Mouse (Mus musculus): ENCODE measurements around the gene Tef.

Tef gene

GRCm38 (mm10) chr15:81802001-81802890, at the start of gene Tef:
Gene Tef (plus strand): TSS chr15:81802421.
- DNase-seq, result peak; percentile 100

DNA sequence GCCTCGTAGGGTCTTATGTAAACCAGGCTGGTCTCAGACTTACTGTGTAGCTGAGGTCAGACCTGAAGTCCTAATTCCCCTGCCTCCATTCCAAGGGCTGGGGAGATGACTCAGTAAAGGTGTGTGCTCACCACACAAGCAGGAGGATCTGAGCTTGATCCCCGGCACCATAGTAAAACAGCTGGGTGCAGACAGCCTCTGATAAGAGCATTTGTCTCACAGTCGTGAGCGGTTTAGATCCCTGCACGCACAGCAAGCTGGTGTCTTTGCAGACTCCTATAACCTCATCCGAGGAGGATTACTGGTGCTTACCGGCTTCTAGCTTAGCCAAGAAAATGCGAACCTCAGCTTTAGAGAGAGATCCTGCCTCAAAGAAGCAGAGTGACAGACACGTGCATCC, 48.6 kb upstream of the Tef start:
- DNase-seq, result no peak

GRCm38 (mm10) chr15:81758701-81759100, 43.5 kb upstream of the Tef start:
- peak; percentile 66 to 69 for DNase-seq

GRCm38 (mm10) chr15:81759542-81759941, 42.7 kb upstream of the Tef start:
- no peak for DNase-seq

- no peak for DNase-seq
Observed at GRCm38 (mm10) chr15:81760361-81761079, 41.7 kb upstream of the Tef start.

GRCm38 (mm10) chr15:81761381-81761780, 40.8 kb upstream of the Tef start:
- no peak for DNase-seq

DNA sequence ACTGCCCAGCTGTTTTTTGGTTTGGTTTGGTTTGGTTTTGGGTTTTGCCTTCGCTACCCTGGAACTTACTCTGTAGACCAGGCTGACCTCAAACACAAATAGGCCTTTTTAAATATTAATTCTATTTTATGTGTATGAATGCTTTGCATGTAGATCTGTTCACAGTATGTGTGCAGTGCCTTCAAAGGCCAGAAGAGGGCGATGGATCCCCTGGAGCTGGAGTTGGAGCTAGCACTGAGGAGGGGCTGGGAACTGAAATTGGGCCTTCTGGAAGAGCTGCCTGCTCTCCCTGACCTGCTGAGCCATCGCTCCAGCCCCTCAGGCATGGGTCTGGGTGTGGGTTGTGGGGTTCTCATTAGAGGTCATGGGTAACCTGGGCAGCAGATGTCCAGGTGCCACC, 40.3 kb upstream of the Tef start:
- DNase-seq, result no peak

- DNase-seq, result no peak
Observed at GRCm38 (mm10) chr15:81764573-81764972, 37.6 kb upstream of the Tef start.

GRCm38 (mm10) chr15:81765651-81766050, 36.6 kb upstream of the Tef start:
- DNase-seq, result no peak

- DNase-seq, result no peak
Observed at GRCm38 (mm10) chr15:81766439-81766838, 35.8 kb upstream of the Tef start.

- DNase-seq, result no peak
Observed at GRCm38 (mm10) chr15:81769037-81769436, 33.2 kb upstream of the Tef start.

DNA sequence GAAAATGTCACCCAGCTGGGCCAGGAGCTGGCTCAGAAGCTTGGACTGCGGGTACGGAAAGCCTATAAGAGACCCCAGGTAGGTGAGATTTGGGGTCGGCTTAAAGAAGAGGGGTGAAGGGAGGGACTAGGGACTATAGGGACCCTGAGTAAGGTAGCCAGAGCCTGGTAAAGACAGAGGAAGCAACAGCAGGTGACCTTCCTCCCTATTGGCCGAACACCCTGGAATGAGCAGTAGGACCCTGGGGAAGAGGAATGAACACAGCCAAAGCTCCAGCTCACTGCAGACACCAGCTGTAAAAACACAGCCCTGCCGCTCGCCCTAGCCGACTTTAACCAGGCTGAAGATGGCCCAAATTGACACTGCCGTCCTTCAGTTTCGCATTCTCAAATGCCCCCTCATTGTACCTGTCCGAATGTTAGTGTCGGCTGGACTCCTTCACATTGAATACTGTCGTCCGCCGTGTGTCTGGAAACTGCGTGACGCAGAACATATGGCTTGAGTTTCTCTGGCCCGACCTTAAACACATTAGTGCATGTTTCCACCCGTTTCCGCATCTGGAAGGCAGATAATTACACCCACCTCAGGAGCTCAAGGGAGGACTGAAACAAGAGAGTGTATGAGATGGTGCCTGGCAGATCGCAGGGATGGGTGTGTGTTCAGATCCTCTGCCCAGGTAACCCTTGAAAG, 29.6 kb upstream of the Tef start:
- no peak for DNase-seq

GRCm38 (mm10) chr15:81774505-81775171, 27.6 kb upstream of the Tef start:
- peak; percentile 77 to 81 for DNase-seq

GRCm38 (mm10) chr15:81776631-81777422, 25.4 kb upstream of the Tef start:
- no peak for DNase-seq

DNA sequence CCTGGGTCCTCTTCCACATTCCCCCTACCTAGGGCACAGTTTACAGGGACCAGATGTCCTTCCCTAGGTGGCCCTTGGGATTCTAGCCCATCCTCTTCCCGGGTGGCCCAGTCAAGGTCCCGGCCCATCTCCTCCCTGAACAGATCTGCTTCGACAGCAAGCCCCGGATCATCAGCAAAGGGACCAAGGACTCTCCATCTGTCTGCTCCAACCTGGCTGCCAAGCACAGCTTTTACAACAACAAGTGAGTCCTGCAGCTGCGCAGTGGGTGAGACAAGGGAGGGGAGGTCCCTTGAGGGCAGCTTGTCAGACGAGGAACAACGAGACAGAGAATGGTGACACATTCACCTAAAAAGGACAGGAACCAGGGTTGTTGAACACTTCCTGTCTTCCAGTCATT, 20.4 kb upstream of the Tef start:
- peak; percentile 66 to 69 for DNase-seq

GRCm38 (mm10) chr15:81784762-81785161, 17.5 kb upstream of the Tef start:
- peak; percentile 63 to 75 for DNase-seq

DNA sequence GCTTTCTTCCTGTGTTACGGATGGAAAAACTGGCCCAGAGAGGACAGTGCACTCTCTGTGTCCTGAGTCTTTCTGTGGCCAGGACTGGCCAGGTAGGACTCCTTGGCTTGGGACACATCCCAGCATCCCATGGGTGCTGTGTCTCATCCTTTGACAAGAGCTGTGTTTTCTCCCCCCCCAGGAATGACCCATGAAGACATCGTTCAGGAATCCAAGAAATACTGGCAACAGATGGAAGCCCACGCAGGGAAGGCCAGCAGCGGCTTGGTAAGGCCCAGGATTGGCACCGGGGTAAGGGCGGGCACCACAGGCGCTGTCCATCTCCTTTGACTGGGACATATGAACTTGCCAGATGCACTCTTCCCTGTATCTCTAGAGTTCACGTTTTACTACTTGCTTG, 16.5 kb upstream of the Tef start:
- DNase-seq, result peak; percentile 71 to 76

DNA sequence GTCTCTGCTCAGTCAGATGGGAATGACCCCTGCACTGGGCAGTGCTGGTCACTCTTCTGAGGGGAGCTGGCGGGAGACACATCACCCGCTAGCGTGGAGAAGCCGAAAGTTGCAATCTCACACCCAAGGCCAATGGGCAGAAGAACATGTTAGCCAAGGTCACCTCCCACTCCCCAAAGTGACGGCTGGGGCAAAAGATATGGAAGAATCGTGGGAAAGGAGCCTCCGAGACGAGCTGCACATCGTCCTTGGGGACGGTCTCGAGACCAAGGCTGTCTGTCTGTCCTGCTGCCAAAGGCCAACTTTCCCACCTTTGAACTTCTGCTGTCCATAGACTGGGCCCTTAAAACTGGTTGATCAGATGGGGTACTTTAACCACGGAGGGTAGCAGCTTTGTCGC, 14.7 kb upstream of the Tef start:
- no peak for DNase-seq

DNA sequence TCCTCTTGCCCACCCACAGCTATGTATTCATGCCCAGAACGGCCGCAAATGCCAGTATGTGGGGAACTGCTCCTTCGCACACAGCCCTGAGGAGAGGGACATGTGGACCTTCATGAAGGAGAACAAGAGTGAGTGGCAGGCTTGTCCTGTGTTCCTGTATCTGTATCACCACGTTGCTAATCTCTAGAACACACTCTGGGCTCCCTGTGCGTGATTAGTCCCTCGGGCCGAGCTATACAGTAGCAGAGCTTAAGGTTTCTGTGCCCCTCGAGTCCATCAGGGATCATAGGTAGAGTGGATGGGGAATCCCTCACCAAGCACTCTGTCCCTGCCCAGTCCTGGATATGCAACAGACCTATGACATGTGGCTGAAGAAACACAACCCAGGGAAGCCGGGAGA, 9.8 kb upstream of the Tef start:
- DNase-seq, result no peak

GRCm38 (mm10) chr15:81796228-81796627, 6.0 kb upstream of the Tef start:
- no peak for DNase-seq

DNA sequence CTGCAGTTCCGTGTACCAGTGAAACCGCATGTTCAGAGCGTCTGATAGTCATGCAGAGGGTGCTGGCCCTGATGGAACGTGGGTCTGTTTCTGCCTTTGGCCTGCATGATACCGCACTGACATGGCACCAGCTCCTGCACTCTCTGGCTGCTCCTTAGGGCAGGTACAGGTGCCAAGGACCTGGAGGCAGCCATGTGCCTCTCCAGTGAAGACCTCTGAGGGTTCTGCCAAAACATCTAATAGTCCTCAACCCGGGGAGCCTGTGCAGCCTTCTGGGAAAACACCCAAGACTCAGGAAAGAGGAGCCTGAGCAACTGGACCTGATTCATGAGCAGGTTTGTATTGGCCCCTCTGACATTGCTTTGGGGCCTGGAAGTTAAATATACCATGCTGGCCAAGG, 4.4 kb upstream of the Tef start:
- DNase-seq, result peak in 1 of 2 experiments; percentile 52

DNA sequence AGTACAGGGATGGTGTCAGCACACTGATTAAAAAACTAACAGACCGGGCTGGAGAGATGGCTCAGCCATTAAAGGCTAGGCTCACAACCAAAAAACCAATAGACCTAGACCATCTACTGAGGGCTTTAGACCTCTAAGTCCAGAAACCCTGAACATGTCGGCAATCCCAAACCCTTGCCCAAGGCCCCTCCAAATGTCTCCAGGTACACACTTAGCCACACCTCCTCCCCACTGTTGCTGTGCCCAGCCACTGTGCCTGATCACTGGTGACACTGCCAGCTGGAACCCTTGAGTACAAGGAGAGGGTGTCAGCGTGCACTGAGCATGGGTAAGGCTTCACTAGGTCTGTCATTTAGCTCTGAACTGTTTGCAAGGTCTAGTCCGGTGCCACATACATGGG, 3.8 kb upstream of the Tef start:
- DNase-seq, result peak; percentile 43 to 68

Data from cerebellum, postnatal 14 days (tissue).